Mouse (Mus musculus): ENCODE measurements around the gene Epha2. TPM values are rescaled to one million over a fixed set of nuclear protein-coding genes. Genes with fewer than 3 reads are reported as not detected.

Epha2 gene
- polyA plus RNA-seq, 1 experiment from 2014 or later: 11.8 TPM

DNA sequence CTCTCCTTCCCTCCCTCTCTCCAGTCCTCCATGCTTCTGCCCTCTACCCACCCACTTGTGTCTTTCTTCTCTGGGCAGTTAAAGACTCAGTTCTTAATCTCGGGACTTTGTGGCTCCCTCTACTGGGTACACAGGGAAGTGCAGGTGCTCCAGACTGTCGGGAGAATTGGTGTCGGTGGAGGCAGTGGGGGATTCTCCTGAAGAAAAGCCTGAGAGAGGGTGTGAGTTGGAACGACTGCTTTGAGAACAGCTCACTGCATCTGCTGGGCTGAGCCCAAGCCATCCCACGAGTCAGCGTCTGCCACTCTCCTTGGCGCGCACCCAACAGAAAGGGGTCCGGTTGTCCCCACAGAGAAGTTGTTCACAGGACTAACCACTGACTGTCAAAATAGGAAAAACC, 33.2 kb upstream of the Epha2 start:
- Histone ChIP-seq H3K9me3 (ENCODE audit: control insufficient read depth, low read length) (no peaks in the 10 kb centered on the region; the same call in 1 of the 2 replicates), H3K4me3 (ENCODE audit: low read length) (no peak overlapping the region), H3K27me3 (ENCODE audit: control insufficient read depth, insufficient read depth, low read depth, low read length) (no peaks in the 10 kb centered on the region), H3K27ac (ENCODE audit: low read length) (no peak overlapping the region), H3K4me2 (ENCODE audit: low read depth, low read length) (no peak overlapping the region), H3K36me3 (ENCODE audit: control insufficient read depth, insufficient read depth, low read length) (no peaks in the 10 kb centered on the region), H3K9ac (ENCODE audit: low read length) (no peak overlapping the region), H3K4me1 (replicated peaks; ENCODE audit: control insufficient read depth, insufficient read depth, low read length) (peaks cover 11% of the 10 kb centered on the region)
- WGBS: 38% methylated on average over 9 of the region's 9 CpGs
- ATAC-seq (ENCODE audit: low read depth): no peak

DNA sequence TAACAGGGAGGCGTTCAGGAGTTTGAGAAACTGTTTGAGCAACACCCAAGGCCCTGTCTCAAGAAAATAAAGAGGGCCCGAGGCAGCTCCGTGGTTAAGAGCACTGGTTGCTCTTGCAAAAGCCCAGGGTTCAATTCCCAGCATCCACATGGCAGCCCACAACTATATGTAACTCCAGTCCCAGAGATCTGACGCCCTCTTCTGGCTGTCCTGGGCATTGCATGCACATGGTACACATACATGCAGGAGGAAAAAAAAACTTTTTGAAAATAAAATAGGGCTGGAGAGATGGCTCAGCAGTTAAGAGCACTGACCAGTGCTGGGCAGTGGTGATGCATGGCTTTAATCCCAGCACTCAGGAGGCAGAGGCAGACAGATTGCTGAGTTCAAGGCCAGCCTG, 32.7 kb upstream of the Epha2 start:
- ATAC-seq (ENCODE audit: low read depth): no peak
- WGBS: 67% methylated on average over 4 of the region's 4 CpGs
- Histone ChIP-seq H3K36me3 (ENCODE audit: control insufficient read depth, insufficient read depth, low read length) (no peaks in the 10 kb centered on the region), H3K9me3 (ENCODE audit: control insufficient read depth, low read length) (no peaks in the 10 kb centered on the region; the same call in 1 of the 2 replicates), H3K4me2 (ENCODE audit: low read depth, low read length) (no peak overlapping the region), H3K27ac (ENCODE audit: low read length) (no peak overlapping the region), H3K27me3 (ENCODE audit: control insufficient read depth, insufficient read depth, low read depth, low read length) (no peaks in the 10 kb centered on the region), H3K4me3 (ENCODE audit: low read length) (no peak overlapping the region), H3K4me1 (replicated peaks; ENCODE audit: control insufficient read depth, insufficient read depth, low read length) (peaks cover 16% of the 10 kb centered on the region), H3K9ac (ENCODE audit: low read length) (no peak overlapping the region)

DNA sequence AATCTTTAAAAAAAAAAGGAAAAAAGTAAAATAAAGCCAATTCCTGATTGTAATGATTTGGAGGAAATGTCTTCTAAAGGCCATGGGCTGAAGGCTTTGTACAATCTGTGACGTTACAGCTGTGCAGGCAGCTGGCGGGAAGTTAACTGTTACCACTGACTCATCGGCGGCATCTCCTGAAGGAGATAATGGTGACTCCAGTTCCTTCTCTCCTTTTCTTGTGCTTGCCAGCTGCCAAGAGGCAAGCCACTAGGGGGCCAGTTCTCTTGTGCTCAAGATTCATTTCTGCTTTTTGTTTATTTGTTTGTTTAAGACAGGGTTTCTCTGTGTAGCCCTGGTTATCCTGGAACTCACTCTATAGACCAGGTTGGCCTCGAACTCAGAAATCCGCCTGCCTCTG, 32.0 kb upstream of the Epha2 start:
- ATAC-seq (ENCODE audit: low read depth): no peak
- no peak overlapping the region for H3K4me3 ChIP-seq (ENCODE audit: low read length)
- no peak overlapping the region for H3K27ac ChIP-seq (ENCODE audit: low read length)
- no peak overlapping the region for H3K9ac ChIP-seq (ENCODE audit: low read length)
- no peak overlapping the region for H3K4me2 ChIP-seq (ENCODE audit: low read depth, low read length)
- peaks cover 18% of the 10 kb centered on the region for H3K4me1 ChIP-seq (replicated peaks; ENCODE audit: control insufficient read depth, insufficient read depth, low read length)
- no peaks in the 10 kb centered on the region for H3K27me3 ChIP-seq (ENCODE audit: control insufficient read depth, insufficient read depth, low read depth, low read length)
- H3K9me3 ChIP-seq (ENCODE audit: control insufficient read depth, low read length): no peaks in the 10 kb centered on the region; the same call in 1 of the 2 replicates
- WGBS: 70% methylated on average over 6 of the region's 6 CpGs
- H3K36me3 ChIP-seq (ENCODE audit: control insufficient read depth, insufficient read depth, low read length): no peaks in the 10 kb centered on the region

DNA sequence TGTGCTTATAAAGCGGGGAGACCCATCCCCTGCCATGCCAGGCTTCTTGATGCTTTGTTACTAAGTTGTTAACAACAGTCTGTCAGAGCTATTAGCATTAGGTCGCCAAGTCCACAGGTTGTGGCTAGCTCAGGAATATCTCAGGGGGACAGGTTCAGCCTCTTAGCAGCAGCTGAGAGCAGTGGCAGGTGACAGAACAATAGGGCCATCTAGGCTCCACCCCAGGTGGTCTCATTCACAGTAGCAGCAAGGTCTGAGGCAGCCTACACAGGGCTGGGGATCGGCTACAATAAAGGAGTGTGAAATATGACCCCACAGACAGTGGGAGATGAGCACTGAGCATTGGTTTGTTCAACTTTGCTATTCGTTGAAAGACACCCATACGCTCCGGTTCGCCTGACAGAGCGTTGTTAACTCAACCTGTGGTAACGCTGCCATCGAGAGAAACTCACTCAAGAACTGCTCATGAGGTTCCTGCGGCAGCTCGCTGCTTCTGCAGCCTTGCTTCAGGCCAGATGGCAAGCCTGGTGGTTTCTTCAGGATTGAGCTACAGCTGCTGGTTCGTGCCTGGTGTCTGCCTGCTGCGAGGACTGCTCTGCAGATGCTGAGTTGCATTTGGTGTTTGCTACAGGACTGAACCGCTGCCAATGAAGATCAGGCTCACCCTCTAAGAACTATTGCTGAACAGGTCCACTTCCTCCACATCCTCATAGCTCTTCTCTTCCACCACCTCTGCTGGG, 30.7 kb upstream of the Epha2 start:
- WGBS: 61% methylated on average over 15 of the region's 15 CpGs
- no peak for ATAC-seq (ENCODE audit: low read depth)

DNA sequence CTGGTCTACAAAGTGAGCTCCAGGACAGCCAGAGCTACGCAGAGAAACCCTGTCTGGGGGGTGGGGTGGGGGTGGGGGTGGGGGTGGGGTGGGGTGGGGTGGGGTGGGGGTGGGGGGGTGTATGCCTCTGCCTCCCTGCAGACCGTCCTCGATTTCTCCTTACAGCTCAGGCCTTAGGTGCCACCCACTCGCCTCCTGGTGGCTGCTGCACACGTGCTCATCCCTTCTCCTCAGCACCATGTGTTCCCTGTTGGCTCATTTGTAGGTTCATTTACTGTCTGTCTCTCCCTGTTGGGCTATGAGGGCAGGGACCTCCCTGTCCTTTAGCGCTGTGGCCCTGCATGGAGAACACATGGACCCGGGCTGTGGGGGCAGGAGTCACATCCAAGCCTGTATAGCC, 29.8 kb upstream of the Epha2 start:
- H3K9ac ChIP-seq (ENCODE audit: low read length): no peak overlapping the region
- no peaks in the 10 kb centered on the region for H3K27me3 ChIP-seq (ENCODE audit: control insufficient read depth, insufficient read depth, low read depth, low read length)
- H3K36me3 ChIP-seq (ENCODE audit: control insufficient read depth, insufficient read depth, low read length): no peaks in the 10 kb centered on the region
- H3K4me2 ChIP-seq (ENCODE audit: low read depth, low read length): no peak overlapping the region
- ATAC-seq (ENCODE audit: low read depth): no peak
- no peaks in the 10 kb centered on the region; the same call in 1 of the 2 replicates for H3K9me3 ChIP-seq (ENCODE audit: control insufficient read depth, low read length)
- WGBS: 83% methylated on average over 4 of the region's 7 CpGs
- peak overlapping the region; percentile 75 for H3K27ac ChIP-seq (ENCODE audit: low read length)
- H3K4me3 ChIP-seq (ENCODE audit: low read length): no peak overlapping the region
- H3K4me1 ChIP-seq (replicated peaks; ENCODE audit: control insufficient read depth, insufficient read depth, low read length): peaks cover 29% of the 10 kb centered on the region

More for the DNA sequence above, 30.7 kb upstream of the Epha2 start:
- Histone ChIP-seq H3K4me2 (ENCODE audit: low read depth, low read length) (no peak overlapping the region), H3K4me1 (replicated peaks; ENCODE audit: control insufficient read depth, insufficient read depth, low read length) (peaks cover 29% of the 10 kb centered on the region), H3K27ac (ENCODE audit: low read length) (no peak overlapping the region), H3K4me3 (ENCODE audit: low read length) (no peak overlapping the region), H3K9me3 (ENCODE audit: control insufficient read depth, low read length) (no peaks in the 10 kb centered on the region; the same call in 1 of the 2 replicates), H3K9ac (ENCODE audit: low read length) (no peak overlapping the region), H3K27me3 (ENCODE audit: control insufficient read depth, insufficient read depth, low read depth, low read length) (no peaks in the 10 kb centered on the region), H3K36me3 (ENCODE audit: control insufficient read depth, insufficient read depth, low read length) (no peaks in the 10 kb centered on the region)

DNA sequence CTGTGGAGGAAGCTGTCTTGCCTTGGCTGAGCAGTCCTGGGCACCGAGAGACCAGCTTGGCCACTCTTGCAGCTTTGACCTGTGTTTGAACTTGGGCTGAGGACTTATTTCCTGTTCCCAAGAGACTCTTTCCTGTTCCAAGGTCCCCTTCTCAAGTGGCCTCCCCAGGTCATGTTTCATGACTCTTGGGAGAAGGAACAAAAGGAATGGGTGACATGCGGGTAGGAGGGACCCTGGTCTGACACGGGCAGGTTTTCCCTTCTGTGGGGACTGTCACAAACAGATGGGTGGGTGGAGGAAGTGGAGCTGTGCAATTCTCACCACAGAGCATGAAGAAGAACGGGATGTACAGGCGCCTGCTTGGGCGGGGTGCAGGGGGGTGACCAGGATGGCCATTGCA, 29.3 kb upstream of the Epha2 start:
- no peaks in the 10 kb centered on the region for H3K36me3 ChIP-seq (ENCODE audit: control insufficient read depth, insufficient read depth, low read length)
- H3K4me3 ChIP-seq (ENCODE audit: low read length): no peak overlapping the region
- H3K4me2 ChIP-seq (ENCODE audit: low read depth, low read length): no peak overlapping the region
- ATAC-seq (ENCODE audit: low read depth): peak; percentile 24; the same call in 1 of the 2 replicates
- no peak overlapping the region for H3K9ac ChIP-seq (ENCODE audit: low read length)
- no peaks in the 10 kb centered on the region for H3K27me3 ChIP-seq (ENCODE audit: control insufficient read depth, insufficient read depth, low read depth, low read length)
- WGBS: 47% methylated on average over 6 of the region's 6 CpGs
- H3K4me1 ChIP-seq (replicated peaks; ENCODE audit: control insufficient read depth, insufficient read depth, low read length): peaks cover 29% of the 10 kb centered on the region
- no peaks in the 10 kb centered on the region for H3K9me3 ChIP-seq (ENCODE audit: control insufficient read depth, low read length)
- H3K27ac ChIP-seq (ENCODE audit: low read length): peak overlapping the region; percentile 75

DNA sequence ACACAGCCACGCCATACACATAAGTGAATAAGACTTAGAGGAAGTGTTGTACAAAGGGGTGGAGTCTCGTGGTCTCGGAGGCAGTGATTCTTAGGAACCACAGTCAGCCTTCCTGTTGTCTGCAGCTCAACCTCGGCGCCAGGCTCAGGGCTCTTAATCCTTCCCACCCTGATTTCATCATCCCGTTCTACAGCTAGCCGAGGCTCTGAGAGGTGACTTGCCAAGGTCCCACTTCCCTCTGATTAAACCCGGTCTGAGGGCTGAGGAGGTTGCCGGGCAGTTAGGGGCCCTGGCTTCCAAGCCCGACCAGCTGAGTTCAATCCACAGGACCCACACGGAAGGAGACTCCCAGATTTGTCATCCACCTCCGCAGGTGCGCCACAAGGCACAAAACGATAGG, 28.2 kb upstream of the Epha2 start:
- ATAC-seq (ENCODE audit: low read depth): peak; percentile 13; the same call in 1 of the 2 replicates
- H3K27ac ChIP-seq (ENCODE audit: low read length): peak overlapping the region; percentile 65
- H3K27me3 ChIP-seq (ENCODE audit: control insufficient read depth, insufficient read depth, low read depth, low read length): no peaks in the 10 kb centered on the region
- WGBS: 10% methylated on average over 14 of the region's 14 CpGs
- H3K4me1 ChIP-seq (replicated peaks; ENCODE audit: control insufficient read depth, insufficient read depth, low read length): peaks cover 39% of the 10 kb centered on the region
- peak overlapping the region; percentile 68 for H3K9ac ChIP-seq (ENCODE audit: low read length)
- no peaks in the 10 kb centered on the region for H3K9me3 ChIP-seq (ENCODE audit: control insufficient read depth, low read length)
- peak overlapping the region; percentile 32 for H3K4me3 ChIP-seq (ENCODE audit: low read length)
- H3K4me2 ChIP-seq (ENCODE audit: low read depth, low read length): peak overlapping the region; percentile 58
- H3K36me3 ChIP-seq (ENCODE audit: control insufficient read depth, insufficient read depth, low read length): no peaks in the 10 kb centered on the region

DNA sequence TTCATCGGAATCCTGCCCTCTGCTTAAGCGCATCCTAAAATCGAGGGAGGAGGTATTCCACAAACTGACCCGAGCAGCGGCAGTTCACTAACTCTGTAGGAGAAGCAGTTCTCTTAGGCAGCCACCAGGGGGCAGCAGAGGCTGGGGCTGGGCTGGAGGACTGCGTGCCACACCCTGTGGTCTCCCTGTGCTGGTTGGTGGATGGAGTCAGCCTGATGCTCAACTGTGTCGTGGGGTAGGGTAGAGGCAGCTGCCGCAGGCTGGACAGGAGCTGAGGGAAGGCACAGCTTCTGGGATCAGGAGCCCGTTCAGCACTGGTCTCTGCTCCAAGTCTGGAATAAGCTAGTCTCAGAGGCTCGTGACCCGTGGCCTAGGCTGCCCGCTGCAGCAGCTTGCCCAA, 27.7 kb upstream of the Epha2 start:
- H3K4me3 ChIP-seq (ENCODE audit: low read length): peak overlapping the region; percentile 32
- H3K4me2 ChIP-seq (ENCODE audit: low read depth, low read length): peak overlapping the region; percentile 58
- H3K27me3 ChIP-seq (ENCODE audit: control insufficient read depth, insufficient read depth, low read depth, low read length): no peaks in the 10 kb centered on the region
- ATAC-seq (ENCODE audit: low read depth): peak; percentile 77
- no peaks in the 10 kb centered on the region for H3K36me3 ChIP-seq (ENCODE audit: control insufficient read depth, insufficient read depth, low read length)
- peak overlapping the region; percentile 68 for H3K9ac ChIP-seq (ENCODE audit: low read length)
- WGBS: 20% methylated on average over 12 of the region's 12 CpGs
- H3K9me3 ChIP-seq (ENCODE audit: control insufficient read depth, low read length): no peaks in the 10 kb centered on the region
- H3K27ac ChIP-seq (ENCODE audit: low read length): peak overlapping the region; percentile 65
- peaks cover 41% of the 10 kb centered on the region for H3K4me1 ChIP-seq (replicated peaks; ENCODE audit: control insufficient read depth, insufficient read depth, low read length)

DNA sequence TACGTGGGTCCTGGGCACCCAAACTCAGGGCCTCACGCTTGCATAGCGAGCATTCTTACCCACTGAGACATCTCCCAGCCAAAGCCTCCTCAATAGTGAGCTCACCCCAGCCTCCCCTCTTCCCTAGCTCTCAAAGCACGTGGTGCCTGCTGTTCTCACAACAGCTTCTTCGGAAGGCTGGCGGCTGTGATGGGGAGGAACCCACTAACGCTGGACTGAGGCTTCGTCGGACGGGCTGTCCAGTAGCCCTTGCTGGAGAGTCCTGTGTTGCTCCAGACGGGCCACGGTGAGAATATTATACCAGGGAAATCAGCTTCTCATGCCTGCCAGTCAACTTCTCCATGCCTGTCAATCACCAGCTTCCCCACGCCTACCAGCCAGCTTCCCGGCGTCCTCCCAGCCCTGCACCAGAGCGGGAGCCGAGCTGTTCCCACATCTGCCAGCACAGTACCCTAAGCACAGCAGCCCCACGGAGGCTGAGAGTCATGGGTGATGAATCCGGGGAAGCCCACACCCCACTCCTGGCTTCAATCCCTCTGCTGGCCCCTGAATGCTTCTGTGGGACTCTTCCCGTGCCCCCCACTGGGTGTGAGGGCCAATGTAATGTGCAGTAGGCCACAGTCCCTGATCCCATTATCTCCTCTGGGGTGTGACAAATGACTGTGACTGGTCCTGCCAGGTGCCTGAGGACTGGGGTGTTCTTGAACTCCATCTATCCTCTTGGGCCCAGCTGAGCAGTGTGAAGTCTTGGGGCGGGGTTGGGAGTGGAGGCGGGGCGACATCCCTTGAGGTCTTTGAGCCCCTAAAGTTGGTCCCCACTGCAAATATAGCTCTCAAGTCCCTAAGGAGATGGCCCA, 26.3 kb upstream of the Epha2 start:
- ATAC-seq (ENCODE audit: low read depth): no peak
- Histone ChIP-seq H3K27me3 (ENCODE audit: control insufficient read depth, insufficient read depth, low read depth, low read length) (no peaks in the 10 kb centered on the region), H3K4me1 (replicated peaks; ENCODE audit: control insufficient read depth, insufficient read depth, low read length) (peaks cover 49% of the 10 kb centered on the region), H3K9me3 (ENCODE audit: control insufficient read depth, low read length) (no peaks in the 10 kb centered on the region), H3K36me3 (ENCODE audit: control insufficient read depth, insufficient read depth, low read length) (no peaks in the 10 kb centered on the region), H3K9ac (ENCODE audit: low read length) (peak overlapping the region; percentile 33), H3K4me3 (ENCODE audit: low read length) (no peak overlapping the region), H3K27ac (ENCODE audit: low read length) (peak overlapping the region; percentile 45), H3K4me2 (ENCODE audit: low read depth, low read length) (no peak overlapping the region)
- WGBS: 37% methylated on average over 23 of the region's 23 CpGs
